Mouse (Mus musculus) myocyte (in vitro differentiated cells): ENCODE results near the gene Rgcc. TPM values are rescaled to one million over a fixed set of nuclear protein-coding genes. Genes with fewer than 3 reads are reported as not detected.

Source experiments
- H3K27me3 ChIP-seq: one replicate; pipeline ENCODE4 v1.6.1; 2011; ENCODE audit not compliant: control insufficient read depth, insufficient read depth, insufficient read length
- H3K36me3 ChIP-seq: one replicate; pipeline ENCODE4 v1.6.1; 2011; ENCODE audit not compliant: control insufficient read depth, insufficient read depth
- H3K4me2 ChIP-seq: one replicate; pipeline ENCODE4 v1.6.1; 2011; ENCODE audit warnings: low read depth, control low read depth
- H3K4me3 ChIP-seq: one replicate; pipeline ENCODE4 v1.5.1; 2011; ENCODE audit warnings: mild to moderate bottlenecking, control low read depth, moderate library complexity
- H3K79me2 ChIP-seq: one replicate; pipeline ENCODE4 v1.6.1; 2011; ENCODE audit not compliant: control insufficient read depth, insufficient read depth
- H3ac ChIP-seq: one replicate; pipeline ENCODE4 v1.6.1; 2011; ENCODE audit not compliant: control insufficient read depth, insufficient read length
- CEBPB ChIP-seq: IDR thresholded peaks from 2 replicates; pipeline ENCODE4 v1.6.1; 2011; ENCODE audit warnings: mild to moderate bottlenecking, moderate library complexity; ENCODE audit not compliant: poor library complexity, insufficient read depth, severe bottlenecking
- E2F4 ChIP-seq: IDR thresholded peaks from one replicate; pipeline ENCODE4 v1.6.1; 2011; ENCODE audit warnings: mild to moderate bottlenecking, control low read depth, moderate library complexity; ENCODE audit not compliant: insufficient read depth
- MAX ChIP-seq: IDR thresholded peaks from one replicate; pipeline ENCODE4 v1.6.1; 2011; ENCODE audit warnings: low read depth, mild to moderate bottlenecking, control low read depth
- MYOD1 ChIP-seq, 3 experiments: IDR thresholded peaks; one replicate each; pipeline ENCODE4 v1.6.1; 2011; ENCODE audit warnings: control low read depth in 2 of 3, low read depth in 2 of 3, mild to moderate bottlenecking in 2 of 3, moderate library complexity in 1 of 3; ENCODE audit not compliant: insufficient read length in 2 of 3, control insufficient read depth in 1 of 3
- MYOG ChIP-seq, 3 experiments: IDR thresholded peaks; one replicate each; pipeline ENCODE4 v1.6.1; 2011; ENCODE audit warnings: control low read depth in 2 of 3, low read depth in 2 of 3, mild to moderate bottlenecking in 2 of 3; ENCODE audit not compliant: insufficient read length in 2 of 3, control insufficient read depth in 1 of 3, insufficient read depth in 1 of 3
- POLR2A ChIP-seq: IDR thresholded peaks from one replicate; pipeline ENCODE4 v1.6.1; 2011; ENCODE audit warnings: low read depth, mild to moderate bottlenecking, control low read depth, moderate library complexity; ENCODE audit not compliant: insufficient read length
- POLR2AphosphoS2 ChIP-seq: IDR thresholded peaks from one replicate; pipeline ENCODE4 v1.6.1; 2011; ENCODE audit warnings: low read depth, control low read depth; ENCODE audit not compliant: insufficient read length
- REST ChIP-seq: IDR thresholded peaks from one replicate; pipeline ENCODE4 v1.6.1; 2011; ENCODE audit warnings: mild to moderate bottlenecking, control low read depth, moderate library complexity; ENCODE audit not compliant: insufficient read depth, insufficient read length
- SRF ChIP-seq: IDR thresholded peaks from one replicate; pipeline ENCODE4 v1.6.1; 2011; ENCODE audit warnings: low read depth; ENCODE audit not compliant: control insufficient read depth, insufficient read length
- TCF12 ChIP-seq: IDR thresholded peaks from one replicate; pipeline ENCODE4 v1.6.1; 2011; ENCODE audit warnings: mild to moderate bottlenecking, control low read depth; ENCODE audit not compliant: poor library complexity, insufficient read depth, severe bottlenecking
- TCF3 ChIP-seq: IDR thresholded peaks from one replicate; pipeline ENCODE4 v1.6.1; 2011; ENCODE audit warnings: low read depth, control low read depth; ENCODE audit not compliant: insufficient read length
- USF1 ChIP-seq: IDR thresholded peaks from one replicate; pipeline ENCODE4 v1.6.1; 2011; ENCODE audit warnings: low read depth, mild to moderate bottlenecking, control low read depth, moderate library complexity
- polyA plus RNA-seq: library from polyadenylated mRNA; unstranded; fragments of >200 nt; fragmentation: generic; extraction: Trizol; gene quantifications from one replicate; pipeline ENCODE4 v1.2.1, GENCODE M21; 2012; ENCODE audit warnings: missing spikeins

The Rgcc gene
- polyA plus RNA-seq, 1 experiment: 6.0 TPM

DNA sequence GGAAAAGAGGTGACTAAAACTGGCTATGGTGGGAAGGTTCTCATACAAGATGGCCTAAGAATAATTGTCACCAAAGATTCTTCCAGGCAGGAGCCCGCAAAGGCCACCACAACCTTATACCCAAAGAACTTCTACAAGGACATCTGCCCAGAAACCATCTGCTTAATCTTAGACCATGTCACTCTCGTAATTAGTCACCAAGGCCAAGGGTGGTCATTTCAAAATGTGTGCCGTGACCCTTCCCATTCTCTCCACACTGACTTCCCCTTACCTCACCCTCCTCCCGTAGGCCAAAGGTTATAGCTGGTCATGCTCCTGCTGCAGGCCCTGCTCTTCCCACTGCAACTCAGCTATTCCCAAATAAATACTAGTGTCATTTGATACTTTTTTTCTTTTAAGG, 22.5 kb downstream of the Rgcc start:
- H3K4me2 ChIP-seq: no peak overlapping the region

DNA sequence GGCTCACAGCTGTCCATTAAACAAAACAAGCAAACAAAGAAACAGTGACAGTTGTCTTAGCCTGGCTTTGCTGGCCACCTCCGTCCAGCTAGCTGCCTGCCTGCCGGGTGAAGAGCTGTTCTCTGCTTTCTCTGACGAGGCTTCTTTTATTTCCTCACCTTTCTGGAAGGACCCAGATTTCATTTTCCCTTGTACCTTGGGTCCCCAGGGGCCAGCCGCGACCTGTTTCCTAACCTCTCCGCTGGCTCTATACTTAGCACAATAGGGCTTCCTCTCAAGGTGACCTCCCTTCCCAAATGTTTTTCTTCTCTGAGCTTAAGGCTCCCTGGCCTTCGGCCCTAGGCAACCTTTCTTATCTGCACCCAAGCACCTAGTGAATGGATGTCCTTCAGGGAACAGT, 23.5 kb downstream of the Rgcc start:
- Histone ChIP-seq H3K4me3 (no peak overlapping the region), H3K36me3 (no peaks in the 10 kb centered on the region), H3K79me2 (no peaks in the 10 kb centered on the region), H3K4me2 (no peak overlapping the region), H3K27me3 (no peaks in the 10 kb centered on the region), H3ac (no peak overlapping the region)
- no peak for TF ChIP-seq USF1
- no peak for TF ChIP-seq CEBPB
- TF ChIP-seq POLR2A: no peak
- no peak for TF ChIP-seq E2F4
- TF ChIP-seq MAX: no peak
- TF ChIP-seq TCF3: no peak

More for the DNA sequence above, 22.5 kb downstream of the Rgcc start:
- Histone ChIP-seq H3K36me3 (no peaks in the 10 kb centered on the region), H3K79me2 (no peaks in the 10 kb centered on the region), H3ac (no peak overlapping the region), H3K27me3 (no peaks in the 10 kb centered on the region), H3K4me3 (no peak overlapping the region)
- no peak for TF ChIP-seq SRF
- TF ChIP-seq TCF12: no peak
- no peak for TF ChIP-seq TCF3
- TF ChIP-seq REST: no peak
- no peak for TF ChIP-seq POLR2AphosphoS2
- no peak for TF ChIP-seq POLR2A

DNA sequence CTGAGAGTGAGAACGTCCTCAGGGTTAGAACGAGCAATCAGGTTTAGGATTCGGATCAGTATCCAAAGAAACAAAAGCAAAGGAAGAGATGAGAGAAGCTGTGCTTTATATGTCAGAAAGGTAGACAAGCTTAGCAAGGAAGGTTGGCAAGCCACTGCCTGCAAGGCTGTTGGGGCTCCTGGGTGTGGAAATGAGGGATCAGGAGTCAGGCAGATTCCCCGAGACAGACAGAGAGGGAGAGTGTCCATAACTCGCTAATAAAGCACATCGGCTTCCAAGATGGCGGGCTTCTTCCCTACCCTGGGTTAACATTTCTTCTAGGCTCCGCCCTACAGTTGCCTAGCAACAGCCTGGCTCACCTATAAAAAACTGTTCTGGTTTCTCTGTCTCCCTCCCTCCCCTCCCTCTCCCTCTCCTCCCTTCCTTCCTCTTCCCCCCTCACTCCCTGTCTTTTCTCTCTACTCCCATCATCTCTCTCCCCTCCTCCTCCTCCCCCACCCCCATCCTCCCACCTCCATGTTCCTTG, 25.5 kb downstream of the Rgcc start:
- Histone ChIP-seq H3ac (no peak overlapping the region), H3K27me3 (no peaks in the 10 kb centered on the region), H3K36me3 (no peaks in the 10 kb centered on the region), H3K4me2 (no peak overlapping the region), H3K4me3 (no peak overlapping the region), H3K79me2 (no peaks in the 10 kb centered on the region)
- no peak for TF ChIP-seq USF1
- TF ChIP-seq E2F4: no peak
- TF ChIP-seq MYOG (IDR thresholded peaks at IDR 0.05; ENCODE audit: control insufficient read depth in 1 of 3, insufficient read depth in 1 of 3, insufficient read length in 2 of 3, low read depth in 2 of 3): no peak

DNA sequence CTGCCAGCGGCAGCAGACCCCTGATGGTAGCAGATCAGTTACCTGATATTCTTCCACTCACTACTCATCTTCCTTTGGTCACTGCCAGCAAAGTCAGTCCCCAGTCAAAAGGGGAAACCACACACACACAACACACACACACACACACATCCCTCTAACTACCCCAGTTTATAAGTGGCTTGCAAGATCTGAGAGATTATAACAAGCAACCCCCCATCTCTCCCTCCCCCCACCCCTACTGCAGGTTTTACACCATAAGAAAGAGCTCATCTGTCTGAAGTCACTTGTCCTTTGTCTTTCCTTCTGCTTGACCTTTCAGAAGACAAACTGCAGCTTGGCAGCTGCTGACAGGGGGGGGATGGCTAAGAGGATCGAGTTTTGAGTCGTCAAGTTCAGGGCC, 26.0 kb downstream of the Rgcc start:
- no peak overlapping the region for H3ac ChIP-seq
- TF ChIP-seq MAX (no peak), SRF (no peak), E2F4 (no peak), REST (no peak), CEBPB (no peak), USF1 (no peak), TCF12 (no peak), POLR2A (no peak), MYOD1 (IDR thresholded peaks at IDR 0.05; ENCODE audit: control insufficient read depth in 1 of 3, insufficient read length in 2 of 3, low read depth in 2 of 3) (no peak), TCF3 (no peak), POLR2AphosphoS2 (no peak), MYOG (IDR thresholded peaks at IDR 0.05; ENCODE audit: control insufficient read depth in 1 of 3, insufficient read depth in 1 of 3, insufficient read length in 2 of 3, low read depth in 2 of 3) (no peak)
- no peaks in the 10 kb centered on the region for H3K36me3 ChIP-seq
- H3K4me3 ChIP-seq: no peak overlapping the region
- H3K79me2 ChIP-seq: no peaks in the 10 kb centered on the region
- no peaks in the 10 kb centered on the region for H3K27me3 ChIP-seq
- H3K4me2 ChIP-seq: no peak overlapping the region

DNA sequence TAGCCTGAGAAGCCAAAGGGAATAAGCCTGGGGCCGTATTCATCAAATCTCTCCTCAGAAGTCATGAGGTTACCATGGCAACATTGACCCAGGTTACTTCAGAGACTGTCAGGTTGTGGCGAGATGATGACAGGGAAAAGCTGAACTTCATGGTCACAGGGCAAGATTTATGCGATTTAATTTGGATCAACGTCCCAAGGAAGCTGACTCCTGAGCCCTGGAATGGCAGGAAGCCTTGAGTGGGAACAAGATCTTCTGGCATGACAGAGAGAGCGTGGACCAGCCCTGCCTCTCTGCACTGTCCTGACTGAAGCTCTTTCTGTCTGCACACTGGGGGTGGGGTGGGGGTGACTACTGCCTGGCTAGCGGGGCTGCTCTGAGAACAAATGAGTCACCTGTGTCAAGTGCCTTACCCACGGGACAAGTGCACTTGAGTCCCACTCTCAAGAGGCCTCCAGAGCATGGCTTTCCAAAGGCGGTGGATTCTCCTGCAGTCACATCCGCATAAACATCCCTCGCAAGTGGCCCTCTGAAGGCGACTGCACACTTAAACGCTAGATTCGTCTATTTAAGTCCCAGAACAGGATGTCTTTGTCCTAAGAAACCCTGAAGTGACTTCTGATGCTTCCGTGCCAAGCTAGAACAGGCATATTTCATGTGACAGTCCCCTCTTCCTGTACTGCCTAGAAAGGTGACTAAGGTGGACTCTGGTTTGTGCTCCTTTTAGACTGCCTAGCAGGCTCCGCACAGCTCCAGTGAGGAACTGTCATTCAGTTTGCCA, 27.6 kb downstream of the Rgcc start:
- no peak for TF ChIP-seq E2F4
- TF ChIP-seq MYOG (IDR thresholded peaks at IDR 0.05; ENCODE audit: control insufficient read depth in 1 of 3, insufficient read depth in 1 of 3, insufficient read length in 2 of 3, low read depth in 2 of 3): no peak
- no peak for TF ChIP-seq TCF12
- TF ChIP-seq USF1: no peak
- TF ChIP-seq MAX: no peak
- no peak for TF ChIP-seq POLR2A
- no peak for TF ChIP-seq SRF
- TF ChIP-seq CEBPB: no peak
- no peak for TF ChIP-seq POLR2AphosphoS2
- no peak for TF ChIP-seq REST
- TF ChIP-seq TCF3: no peak
- TF ChIP-seq MYOD1 (IDR thresholded peaks at IDR 0.05; ENCODE audit: control insufficient read depth in 1 of 3, insufficient read length in 2 of 3, low read depth in 2 of 3): no peak
- Histone ChIP-seq H3K4me3 (no peak overlapping the region), H3K4me2 (no peak overlapping the region), H3K27me3 (no peaks in the 10 kb centered on the region), H3K36me3 (no peaks in the 10 kb centered on the region), H3ac (no peak overlapping the region), H3K79me2 (no peaks in the 10 kb centered on the region)
